Mouse (Mus musculus): ENCODE data around the gene Esm1. TPM values are rescaled to one million over a fixed set of nuclear protein-coding genes. Genes with fewer than 3 reads are reported as not detected.

The Esm1 gene
- polyA plus RNA-seq, 1 experiment from 2014 or later, result 2.6 TPM

- Histone ChIP-seq H3K4me1 (ENCODE audit: control insufficient read depth, insufficient read depth, low read length) (peaks cover 6% of the 10 kb centered on the region; the same call in 1 of the 2 replicates), H3K27me3 (ENCODE audit: control insufficient read depth, insufficient read depth, low read length) (no peaks in the 10 kb centered on the region), H3K4me2 (ENCODE audit: low read depth, severe bottlenecking) (no peak overlapping the region), H3K9ac (ENCODE audit: low read length) (no peak overlapping the region), H3K9me3 (ENCODE audit: control insufficient read depth, low read length) (no peaks in the 10 kb centered on the region), H3K4me3 (ENCODE audit: low read depth, low read length) (no peak overlapping the region), H3K27ac (replicated peaks; ENCODE audit: low read depth, low read length) (no peak overlapping the region), H3K36me3 (ENCODE audit: control insufficient read depth, insufficient read depth, low read length) (no peaks in the 10 kb centered on the region)
- DNase-seq (ENCODE audit: low spot score) (no peak), ATAC-seq (ENCODE audit: insufficient number of reproducible peaks, low FRiP score, low TSS enrichment, low read depth) (no peak)
- 81% methylated on average over 3 of the region's 3 CpGs for WGBS
Measured at GRCm38 (mm10) chr13:113213865-113214264, 4.4 kb downstream of the Esm1 start.

DNA sequence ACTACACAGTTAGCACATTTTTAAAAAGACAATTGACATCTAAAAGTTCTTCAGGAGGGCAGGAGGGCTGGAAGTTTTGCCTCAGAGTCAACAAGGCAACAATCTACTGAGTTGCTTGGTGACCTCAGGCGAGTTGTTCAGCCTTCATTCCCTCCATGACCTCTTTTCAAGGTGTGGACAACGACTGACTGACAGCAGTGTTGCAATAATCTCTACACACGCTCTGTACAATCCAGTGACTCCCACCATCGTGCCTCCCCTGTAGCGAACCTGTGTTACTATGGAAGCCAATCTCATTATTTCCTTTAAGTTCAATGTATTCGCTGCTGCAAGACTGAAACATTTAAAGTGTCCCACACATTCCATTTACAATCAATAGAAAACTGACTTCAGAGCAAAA is 12.4 kb downstream of the Esm1 start:
- no peak overlapping the region for H3K9ac ChIP-seq (ENCODE audit: low read length)
- no peak for DNase-seq (ENCODE audit: low spot score)
- 72% methylated on average over 6 of the region's 6 CpGs for WGBS
- H3K9me3 ChIP-seq (ENCODE audit: control insufficient read depth, low read length), result no peaks in the 10 kb centered on the region
- no peak overlapping the region for H3K4me2 ChIP-seq (ENCODE audit: low read depth, severe bottlenecking)
- H3K27me3 ChIP-seq (ENCODE audit: control insufficient read depth, insufficient read depth, low read length), result no peaks in the 10 kb centered on the region
- no peak overlapping the region for H3K27ac ChIP-seq (replicated peaks; ENCODE audit: low read depth, low read length)
- ATAC-seq (ENCODE audit: insufficient number of reproducible peaks, low FRiP score, low TSS enrichment, low read depth), result no peak
- no peaks in the 10 kb centered on the region for H3K36me3 ChIP-seq (ENCODE audit: control insufficient read depth, insufficient read depth, low read length)
- H3K4me3 ChIP-seq (ENCODE audit: low read depth, low read length), result no peak overlapping the region
- H3K4me1 ChIP-seq (ENCODE audit: control insufficient read depth, insufficient read depth, low read length), result no peaks in the 10 kb centered on the region

- ATAC-seq (ENCODE audit: insufficient number of reproducible peaks, low FRiP score, low TSS enrichment, low read depth), result no peak
Measured at GRCm38 (mm10) chr13:113224105-113224504, 14.6 kb downstream of the Esm1 start.

GRCm38 (mm10) chr13:113225811-113226210 is 16.4 kb downstream of the Esm1 start, which contains the start of gene Gzmk:
Gene Gzmk, minus strand, starts transcription at chr13:113225908.
- no peaks in the 10 kb centered on the region for H3K9me3 ChIP-seq (ENCODE audit: control insufficient read depth, low read length)
- no peaks in the 10 kb centered on the region for H3K27me3 ChIP-seq (ENCODE audit: control insufficient read depth, insufficient read depth, low read length)
- no peak within 1 kb of the TSS for H3K4me3 ChIP-seq (ENCODE audit: low read depth, low read length)
- no peak for ATAC-seq (ENCODE audit: insufficient number of reproducible peaks, low FRiP score, low TSS enrichment, low read depth)
- no peaks in the 10 kb centered on the region for H3K4me1 ChIP-seq (ENCODE audit: control insufficient read depth, insufficient read depth, low read length)
- no peak for DNase-seq (ENCODE audit: low spot score)
- H3K36me3 ChIP-seq (ENCODE audit: control insufficient read depth, insufficient read depth, low read length), result no peaks in the 10 kb centered on the region
- whole genome bisulfite sequencing, result 60% methylated on average over 7 of the region's 7 CpGs
- H3K27ac ChIP-seq (replicated peaks; ENCODE audit: low read depth, low read length), result no peak within 1 kb of the TSS
- H3K9ac ChIP-seq (ENCODE audit: low read length), result no peak within 1 kb of the TSS
- H3K4me2 ChIP-seq (ENCODE audit: low read depth, severe bottlenecking), result no peak within 1 kb of the TSS

More at GRCm38 (mm10) chr13:113224105-113224504, 14.6 kb downstream of the Esm1 start:
- no peaks in the 10 kb centered on the region for H3K36me3 ChIP-seq (ENCODE audit: control insufficient read depth, insufficient read depth, low read length)
- 36% methylated on average over 2 of the region's 2 CpGs for WGBS
- H3K4me2 ChIP-seq (ENCODE audit: low read depth, severe bottlenecking), result no peak overlapping the region
- no peak overlapping the region for H3K27ac ChIP-seq (replicated peaks; ENCODE audit: low read depth, low read length)
- no peaks in the 10 kb centered on the region for H3K4me1 ChIP-seq (ENCODE audit: control insufficient read depth, insufficient read depth, low read length)
- no peak for DNase-seq (ENCODE audit: low spot score)
- no peaks in the 10 kb centered on the region for H3K9me3 ChIP-seq (ENCODE audit: control insufficient read depth, low read length)
- H3K9ac ChIP-seq (ENCODE audit: low read length), result no peak overlapping the region
- H3K27me3 ChIP-seq (ENCODE audit: control insufficient read depth, insufficient read depth, low read length), result no peaks in the 10 kb centered on the region
- no peak overlapping the region for H3K4me3 ChIP-seq (ENCODE audit: low read depth, low read length)

DNA sequence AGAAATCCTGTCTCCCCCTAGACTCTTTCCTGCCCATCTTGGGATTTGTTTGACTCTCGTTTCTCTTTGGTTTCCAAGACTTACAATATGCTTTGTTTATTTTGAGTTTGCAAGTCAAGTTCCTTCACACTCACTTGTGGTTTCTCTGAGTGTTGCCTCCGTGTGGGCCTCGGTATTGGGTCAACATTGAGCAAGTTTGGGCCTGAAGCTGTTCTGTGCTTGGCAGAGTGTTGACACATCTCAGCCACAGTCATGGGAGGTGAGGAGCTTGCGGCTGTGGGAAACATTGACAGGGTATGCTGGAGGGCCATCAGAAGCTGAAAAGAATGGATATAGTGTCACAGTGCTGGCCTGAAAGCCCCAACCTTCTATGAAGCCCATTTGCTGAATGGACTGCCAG is 17.6 kb downstream of the Esm1 start:
- H3K9me3 ChIP-seq (ENCODE audit: control insufficient read depth, low read length), result no peaks in the 10 kb centered on the region
- WGBS, result 78% methylated on average over 4 of the region's 4 CpGs
- no peak overlapping the region for H3K9ac ChIP-seq (ENCODE audit: low read length)
- DNase-seq (ENCODE audit: low spot score) (no peak), ATAC-seq (ENCODE audit: insufficient number of reproducible peaks, low FRiP score, low TSS enrichment, low read depth) (no peak)
- H3K36me3 ChIP-seq (ENCODE audit: control insufficient read depth, insufficient read depth, low read length), result no peaks in the 10 kb centered on the region
- no peaks in the 10 kb centered on the region for H3K4me1 ChIP-seq (ENCODE audit: control insufficient read depth, insufficient read depth, low read length)
- H3K4me2 ChIP-seq (ENCODE audit: low read depth, severe bottlenecking), result no peak overlapping the region
- no peaks in the 10 kb centered on the region for H3K27me3 ChIP-seq (ENCODE audit: control insufficient read depth, insufficient read depth, low read length)
- H3K4me3 ChIP-seq (ENCODE audit: low read depth, low read length), result no peak overlapping the region
- no peak overlapping the region for H3K27ac ChIP-seq (replicated peaks; ENCODE audit: low read depth, low read length)

DNA sequence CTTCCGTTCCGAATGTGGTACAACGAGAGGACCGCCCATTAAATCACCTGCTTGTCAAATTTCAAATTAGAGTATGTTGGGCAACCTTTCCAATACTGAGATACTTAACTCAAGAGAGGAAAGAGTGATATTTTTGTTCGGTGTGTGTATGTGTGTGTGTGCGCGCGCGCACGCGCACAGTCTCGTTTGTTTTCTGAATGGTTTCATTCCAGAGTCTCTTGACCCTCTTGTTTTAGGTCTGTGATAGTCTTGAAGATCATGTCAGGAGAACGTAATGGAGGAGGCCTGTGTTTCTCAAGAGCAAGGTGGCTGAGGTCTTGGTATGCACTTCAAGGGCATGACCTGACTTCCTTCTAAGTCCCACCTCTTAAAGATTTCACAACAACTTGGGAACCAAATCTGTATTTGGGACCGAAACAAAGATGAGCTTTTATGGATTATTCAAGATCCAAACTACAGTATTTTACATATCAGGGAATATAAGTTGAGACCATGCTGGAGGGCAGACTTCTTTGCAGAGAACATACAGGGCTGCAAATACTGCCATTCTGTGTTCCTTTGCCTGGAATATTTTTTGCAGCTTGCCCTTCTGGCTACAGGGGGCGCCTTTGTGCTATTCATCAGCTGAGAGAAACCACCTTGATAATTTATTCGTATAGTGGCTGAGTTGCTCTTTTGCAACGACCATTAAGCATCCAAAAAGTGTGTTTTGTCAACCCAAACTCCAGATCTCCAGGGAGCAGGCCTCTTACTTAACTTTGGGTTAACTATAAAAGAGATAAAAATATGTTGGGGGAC is 18.4 kb downstream of the Esm1 start:
- ATAC-seq (ENCODE audit: insufficient number of reproducible peaks, low FRiP score, low TSS enrichment, low read depth), result no peak
- WGBS, result 87% methylated on average over 17 of the region's 17 CpGs
- Histone ChIP-seq H3K36me3 (ENCODE audit: control insufficient read depth, insufficient read depth, low read length) (no peaks in the 10 kb centered on the region), H3K9ac (ENCODE audit: low read length) (no peak overlapping the region), H3K4me3 (ENCODE audit: low read depth, low read length) (no peak overlapping the region), H3K4me1 (ENCODE audit: control insufficient read depth, insufficient read depth, low read length) (no peaks in the 10 kb centered on the region), H3K27ac (replicated peaks; ENCODE audit: low read depth, low read length) (no peak overlapping the region), H3K9me3 (ENCODE audit: control insufficient read depth, low read length) (no peaks in the 10 kb centered on the region), H3K27me3 (ENCODE audit: control insufficient read depth, insufficient read depth, low read length) (no peaks in the 10 kb centered on the region), H3K4me2 (ENCODE audit: low read depth, severe bottlenecking) (no peak overlapping the region)
- DNase-seq (ENCODE audit: low spot score), result no peak

GRCm38 (mm10) chr13:113242129-113242528 is 32.7 kb downstream of the Esm1 start:
- Histone ChIP-seq H3K4me1 (ENCODE audit: control insufficient read depth, insufficient read depth, low read length) (0 out of 2 replicates have a peak, but pooled peaks cover 2% of the 10 kb centered on the region), H3K27ac (replicated peaks; ENCODE audit: low read depth, low read length) (no peak overlapping the region), H3K9me3 (ENCODE audit: control insufficient read depth, low read length) (no peaks in the 10 kb centered on the region), H3K4me3 (ENCODE audit: low read depth, low read length) (no peak overlapping the region), H3K9ac (ENCODE audit: low read length) (no peak overlapping the region), H3K4me2 (ENCODE audit: low read depth, severe bottlenecking) (no peak overlapping the region), H3K36me3 (ENCODE audit: control insufficient read depth, insufficient read depth, low read length) (no peaks in the 10 kb centered on the region), H3K27me3 (ENCODE audit: control insufficient read depth, insufficient read depth, low read length) (no peaks in the 10 kb centered on the region)
- ATAC-seq (ENCODE audit: insufficient number of reproducible peaks, low FRiP score, low TSS enrichment, low read depth) (no peak), DNase-seq (ENCODE audit: low spot score) (no peak)
- 45% methylated on average over 6 of the region's 6 CpGs for WGBS

GRCm38 (mm10) chr13:113245025-113245424 is 35.6 kb downstream of the Esm1 start:
- Histone ChIP-seq H3K4me3 (ENCODE audit: low read depth, low read length) (no peak overlapping the region), H3K9me3 (ENCODE audit: control insufficient read depth, low read length) (no peaks in the 10 kb centered on the region), H3K9ac (ENCODE audit: low read length) (no peak overlapping the region), H3K4me1 (ENCODE audit: control insufficient read depth, insufficient read depth, low read length) (0 out of 2 replicates have a peak, but pooled peaks cover 2% of the 10 kb centered on the region), H3K36me3 (ENCODE audit: control insufficient read depth, insufficient read depth, low read length) (no peaks in the 10 kb centered on the region), H3K27ac (replicated peaks; ENCODE audit: low read depth, low read length) (no peak overlapping the region), H3K27me3 (ENCODE audit: control insufficient read depth, insufficient read depth, low read length) (no peaks in the 10 kb centered on the region), H3K4me2 (ENCODE audit: low read depth, severe bottlenecking) (no peak overlapping the region)
- ATAC-seq (ENCODE audit: insufficient number of reproducible peaks, low FRiP score, low TSS enrichment, low read depth) (no peak), DNase-seq (ENCODE audit: low spot score) (no peak)
- 81% methylated on average over 8 of the region's 8 CpGs for WGBS

Data from limb, embryonic 11.5 days (tissue).